Mouse (Mus musculus): ENCODE results near the gene Gtpbp1. TPM values are rescaled to one million over a fixed set of nuclear protein-coding genes. Genes with fewer than 3 reads are reported as not detected.

Gtpbp1 gene
- total RNA-seq, 2 experiments from 2014 or later, result 62.4 to 62.9 TPM

Other genes starting within 250 kb of the Gtpbp1 start
- gene Csnk1e, start 235.3 kb upstream of the Gtpbp1 start, total RNA-seq (2021), result 100 to 1,000 TPM; 285 to 296 TPM
- gene Kcnj4, start 185.6 kb upstream of the Gtpbp1 start, total RNA-seq (2021), result 10 to 100 TPM; 29.9 to 39.5 TPM
- under 1 TPM; 0.72 to 0.91 TPM for gene Kdelr3, start 174.4 kb upstream of the Gtpbp1 start, total RNA-seq (2021)
- 100 to 1,000 TPM; 446 to 452 TPM for gene Ddx17, start 144.1 kb upstream of the Gtpbp1 start, total RNA-seq (2021)
- 1 to 10 TPM; 1.6 to 2.3 TPM for gene Dmc1, start 85.7 kb upstream of the Gtpbp1 start, total RNA-seq (2021)
- gene Fam227a, start 31.9 kb upstream of the Gtpbp1 start, total RNA-seq (2021), result 10 to 100 TPM; 13.5 to 17.2 TPM
- 10 to 100 TPM; 55.6 to 60.1 TPM for gene Cby1, start 31.6 kb upstream of the Gtpbp1 start, total RNA-seq (2021)
- gene Tomm22, start 20.0 kb upstream of the Gtpbp1 start, total RNA-seq (2021), result 100 to 1,000 TPM; 109 to 110 TPM
- 10 to 100 TPM; 31.2 to 32.0 TPM for gene Josd1, start 2.9 kb upstream of the Gtpbp1 start, total RNA-seq (2021)
- 10 to 100 TPM; 27.0 to 29.4 TPM for gene Sun2, start 51.7 kb downstream of the Gtpbp1 start, total RNA-seq (2021)
- 10 to 100 TPM; 30.4 to 34.4 TPM for gene Dnal4, start 87.0 kb downstream of the Gtpbp1 start, total RNA-seq (2021)
- 100 to 1,000 TPM; 240 to 277 TPM for gene Nptxr, start 113.9 kb downstream of the Gtpbp1 start, total RNA-seq (2021)
- 10 to 100 TPM in 1 of 2 experiments, 1 to 10 TPM in 1; 6.6 to 14.9 TPM for gene Npcd, start 143.4 kb downstream of the Gtpbp1 start, total RNA-seq (2021)
- gene Cbx6, start 143.8 kb downstream of the Gtpbp1 start, total RNA-seq (2021), result 100 to 1,000 TPM; 105 to 125 TPM
- 1 to 10 TPM; 4.7 to 6.0 TPM for gene Apobec3, start 200.8 kb downstream of the Gtpbp1 start, total RNA-seq (2021)